Mouse (Mus musculus): ENCODE data around the gene Gm21992. TPM values are rescaled to one million over a fixed set of nuclear protein-coding genes. Genes with fewer than 3 reads are reported as not detected.
"Not testable (repeated sequence)": the region's sequence is repeated elsewhere in the genome, so short reads cannot be mapped to it uniquely, and the experiment has no call there.

Gm21992 gene
- polyA plus RNA-seq, 1 experiment, result 28.7 TPM

DNA sequence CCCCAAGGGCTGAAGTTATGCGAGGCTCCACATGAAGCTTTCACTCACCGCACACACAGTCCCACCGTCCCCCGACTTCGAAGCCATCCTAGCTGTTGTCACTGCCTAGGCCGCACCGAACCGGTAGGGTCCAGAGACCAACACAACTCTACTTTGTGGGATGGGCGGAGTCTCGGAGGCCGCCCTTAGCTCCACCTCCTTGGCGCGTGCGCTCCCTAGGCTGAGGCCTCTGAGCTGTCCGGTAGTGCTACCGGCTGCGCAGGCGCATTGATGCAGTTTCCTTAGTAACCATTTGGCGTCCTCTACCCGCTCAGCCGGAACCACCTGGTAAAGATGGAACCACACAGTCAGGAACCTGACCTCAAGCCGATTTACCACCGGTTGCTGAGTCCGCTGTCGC, 27.7 kb upstream of the Gm21992 start, which contains the start of the genes Ccs and Ccdc87:
Ccs (minus strand) TSS at position 184 of the 400 bp plus-strand sequence.
Ccdc87 (plus strand) TSS at position 218 of the 400 bp plus-strand sequence.
- peak; percentile 97 for DNase-seq (ENCODE audit: low read depth)
- TF ChIP-seq CTCF (IDR thresholded peaks at IDR 0.05; ENCODE audit: borderline replicate concordance, extremely low read depth, insufficient read depth, insufficient read length), result peak; percentile 3; the same call in 1 of the 2 replicates
- TF ChIP-seq POLR2A (IDR thresholded peaks at IDR 0.05; ENCODE audit: borderline replicate concordance, extremely low read depth, insufficient read depth, insufficient read length, poor library complexity, severe bottlenecking), result no peak

DNA sequence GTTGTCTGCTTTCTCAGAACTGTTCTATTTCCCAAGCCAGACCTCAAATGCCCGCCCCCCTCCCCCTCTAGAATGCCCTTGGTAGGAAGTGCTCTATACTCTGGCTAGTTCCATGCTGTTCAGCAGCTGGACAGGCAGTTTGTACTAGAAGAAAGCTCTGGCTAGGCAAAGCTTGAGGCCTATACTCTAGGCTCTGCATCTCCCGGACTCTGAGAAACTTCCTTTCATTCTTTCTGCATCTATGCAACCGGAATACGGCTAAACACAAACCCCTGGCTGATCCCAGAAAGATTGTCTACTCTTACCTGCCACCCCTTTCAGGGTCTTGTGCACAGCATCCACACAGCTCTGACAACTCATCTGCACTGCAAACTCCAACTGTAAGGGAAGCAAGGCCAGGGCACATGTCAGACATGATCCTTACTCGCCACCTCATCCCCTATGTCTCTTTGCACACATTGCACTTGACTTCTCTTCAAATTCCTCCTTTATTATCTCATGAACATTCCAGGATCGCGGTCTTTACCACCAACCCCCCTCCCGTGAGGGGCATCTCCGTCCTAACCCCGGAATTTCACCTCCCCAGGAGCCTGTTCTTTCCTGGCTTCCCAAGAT, 27.2 kb upstream of the Gm21992 start:
- DNase-seq (ENCODE audit: low read depth), result no peak
- TF ChIP-seq POLR2A (IDR thresholded peaks at IDR 0.05; ENCODE audit: borderline replicate concordance, extremely low read depth, insufficient read depth, insufficient read length, poor library complexity, severe bottlenecking) (no peak), CTCF (IDR thresholded peaks at IDR 0.05; ENCODE audit: borderline replicate concordance, extremely low read depth, insufficient read depth, insufficient read length) (no peak)

DNA sequence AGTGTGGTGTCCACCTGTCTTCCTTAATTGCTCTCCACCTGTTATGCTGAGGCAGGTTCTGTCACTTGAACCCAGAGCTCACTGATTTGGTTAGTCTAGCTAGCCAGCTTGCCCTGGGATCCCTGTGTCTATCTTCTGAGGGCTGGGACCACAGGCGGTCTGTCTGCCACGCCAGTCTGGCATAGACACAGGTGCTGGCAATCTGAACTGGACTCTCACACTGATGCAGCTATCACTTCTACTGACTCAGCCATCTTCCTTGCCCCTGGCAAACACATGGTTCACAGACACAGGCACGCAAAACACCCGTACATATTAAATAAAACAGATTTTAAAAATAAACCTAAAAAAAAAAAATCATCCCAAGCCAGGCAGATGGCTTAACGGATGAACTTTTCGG, 25.6 kb upstream of the Gm21992 start:
- DNase-seq (ENCODE audit: low read depth), result no peak
- TF ChIP-seq POLR2A (IDR thresholded peaks at IDR 0.05; ENCODE audit: borderline replicate concordance, extremely low read depth, insufficient read depth, insufficient read length, poor library complexity, severe bottlenecking) (no peak), CTCF (IDR thresholded peaks at IDR 0.05; ENCODE audit: borderline replicate concordance, extremely low read depth, insufficient read depth, insufficient read length) (no peak)

DNA sequence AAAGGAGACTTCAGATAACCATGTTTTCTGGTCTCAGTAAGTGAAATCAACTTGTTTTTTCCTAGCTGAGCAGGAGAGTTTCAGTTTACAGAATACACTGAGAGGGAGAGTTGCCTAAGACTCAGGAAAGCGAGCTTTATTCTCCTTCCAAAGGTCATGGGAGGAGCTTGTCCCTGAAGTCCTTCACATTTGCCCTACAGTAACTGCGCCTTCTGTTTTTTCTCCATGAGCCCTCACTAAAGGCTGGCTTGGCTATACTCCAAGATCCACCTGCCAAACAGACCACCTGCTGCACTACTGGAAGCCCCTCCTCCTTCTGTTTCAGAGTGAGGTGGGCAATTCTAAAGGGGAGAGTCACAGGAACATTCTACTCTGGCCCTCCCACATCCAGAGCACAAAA, 24.7 kb upstream of the Gm21992 start:
- TF ChIP-seq POLR2A (IDR thresholded peaks at IDR 0.05; ENCODE audit: borderline replicate concordance, extremely low read depth, insufficient read depth, insufficient read length, poor library complexity, severe bottlenecking) (no peak), CTCF (IDR thresholded peaks at IDR 0.05; ENCODE audit: borderline replicate concordance, extremely low read depth, insufficient read depth, insufficient read length) (no peak)
- no peak for DNase-seq (ENCODE audit: low read depth)

DNA sequence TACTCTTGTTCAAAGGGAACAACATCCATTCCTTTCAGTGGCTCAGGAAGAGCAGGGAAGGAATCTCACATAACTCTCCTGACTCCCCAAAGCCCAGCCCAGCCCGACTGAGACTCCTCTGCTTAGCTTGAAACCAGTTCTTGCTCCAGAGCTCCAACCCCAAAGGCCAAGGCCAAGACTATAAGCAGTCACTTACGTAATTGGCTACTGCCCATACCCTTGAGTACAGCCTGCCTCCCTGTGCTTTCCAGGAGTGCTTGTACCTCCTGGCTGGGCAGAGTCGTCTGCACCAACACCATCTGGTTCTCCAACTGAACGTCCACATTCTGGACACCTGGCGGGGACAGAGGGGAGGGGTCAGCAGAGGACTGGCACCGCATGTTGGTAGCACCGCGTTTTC, 22.6 kb upstream of the Gm21992 start:
- DNase-seq (ENCODE audit: low read depth), result no peak
- TF ChIP-seq POLR2A (IDR thresholded peaks at IDR 0.05; ENCODE audit: borderline replicate concordance, extremely low read depth, insufficient read depth, insufficient read length, poor library complexity, severe bottlenecking), result no peak
- TF ChIP-seq CTCF (IDR thresholded peaks at IDR 0.05; ENCODE audit: borderline replicate concordance, extremely low read depth, insufficient read depth, insufficient read length), result no peak

DNA sequence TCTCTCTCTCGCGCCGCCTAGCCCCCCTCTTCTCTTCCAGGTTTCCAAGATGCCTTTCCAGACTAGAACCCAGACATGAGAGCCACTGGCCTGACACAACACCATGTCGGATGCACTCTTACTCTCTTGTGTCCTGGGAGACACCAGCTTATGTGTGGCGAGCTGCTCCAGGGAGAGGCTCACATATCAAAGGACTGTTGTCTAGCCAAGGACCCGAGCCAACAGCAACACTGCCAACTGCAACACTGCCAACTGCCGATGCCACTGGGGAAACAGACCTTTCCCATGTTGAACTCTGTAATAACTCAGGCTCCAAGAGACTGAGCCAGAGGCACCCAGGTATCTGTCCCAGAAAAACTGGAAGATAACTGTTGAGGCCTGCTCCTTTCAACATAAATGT, 17.7 kb upstream of the Gm21992 start:
- peak; percentile 71 for DNase-seq (ENCODE audit: low read depth)
- TF ChIP-seq CTCF (IDR thresholded peaks at IDR 0.05; ENCODE audit: borderline replicate concordance, extremely low read depth, insufficient read depth, insufficient read length), result no peak
- no peak for TF ChIP-seq POLR2A (IDR thresholded peaks at IDR 0.05; ENCODE audit: borderline replicate concordance, extremely low read depth, insufficient read depth, insufficient read length, poor library complexity, severe bottlenecking)

DNA sequence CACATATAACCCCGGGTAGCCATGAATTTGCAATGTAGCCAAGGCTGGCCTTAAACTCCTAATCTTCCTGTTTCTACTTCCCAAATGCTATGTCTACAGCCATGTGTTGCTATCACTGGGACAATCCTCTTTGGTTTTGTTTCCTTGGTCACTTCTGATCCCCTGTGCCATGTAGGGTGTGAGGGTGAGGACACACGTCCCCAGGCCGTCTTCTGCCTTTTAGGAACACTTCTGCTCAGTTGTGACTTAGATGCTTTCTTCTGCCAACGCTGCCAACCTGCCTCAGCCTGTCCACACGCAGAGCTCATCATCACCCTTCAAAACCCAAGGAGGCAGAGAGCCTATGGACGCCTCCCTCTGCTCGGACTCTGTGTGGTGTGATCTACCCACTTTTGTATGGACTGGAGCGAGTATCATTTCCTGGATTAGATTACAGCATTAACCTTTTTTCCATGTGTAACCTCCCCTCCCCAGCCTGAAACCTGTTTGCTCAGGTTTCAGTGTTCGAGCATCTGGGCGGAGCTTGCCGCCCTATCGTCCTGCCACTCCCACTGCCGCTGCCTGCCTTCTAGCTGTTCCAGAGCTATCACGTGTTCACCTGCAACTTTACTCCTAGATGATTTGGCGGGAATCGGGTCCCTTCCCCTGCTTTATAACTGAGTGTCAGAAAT, 17.2 kb upstream of the Gm21992 start:
- DNase-seq (ENCODE audit: low read depth), result no peak
- TF ChIP-seq POLR2A (IDR thresholded peaks at IDR 0.05; ENCODE audit: borderline replicate concordance, extremely low read depth, insufficient read depth, insufficient read length, poor library complexity, severe bottlenecking) (no peak), CTCF (IDR thresholded peaks at IDR 0.05; ENCODE audit: borderline replicate concordance, extremely low read depth, insufficient read depth, insufficient read length) (no peak)

DNA sequence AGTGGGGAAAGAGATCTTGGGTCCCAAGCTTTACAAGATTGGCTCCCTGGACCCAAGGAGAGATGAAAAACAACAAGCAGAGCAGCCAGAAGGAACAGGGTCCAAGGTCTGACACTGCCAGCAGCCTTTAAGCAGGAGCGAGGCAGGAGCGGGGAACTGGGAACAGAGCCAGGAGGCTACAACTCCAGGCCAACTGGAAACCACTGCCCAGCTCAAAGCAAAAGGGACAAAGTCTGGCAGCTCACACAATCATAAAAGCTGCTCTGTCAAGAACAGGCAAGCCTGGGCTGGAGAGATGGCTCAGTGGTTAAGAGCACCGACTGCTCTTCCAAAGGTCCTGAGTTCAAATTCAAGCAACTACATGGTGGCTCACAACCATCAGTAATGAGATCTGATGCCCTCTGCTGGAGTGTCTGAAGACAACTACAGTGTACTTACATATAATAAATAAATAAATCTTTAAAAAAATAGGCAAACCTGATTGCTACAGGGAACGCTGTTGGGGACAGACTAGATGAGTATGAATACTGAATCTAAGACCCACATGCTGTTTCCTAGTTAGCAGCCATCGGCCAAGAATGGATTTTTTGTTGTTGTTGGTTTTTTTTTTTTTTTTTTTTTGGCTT, 9.4 kb upstream of the Gm21992 start:
- DNase-seq (ENCODE audit: low read depth), result peak; percentile 87

DNA sequence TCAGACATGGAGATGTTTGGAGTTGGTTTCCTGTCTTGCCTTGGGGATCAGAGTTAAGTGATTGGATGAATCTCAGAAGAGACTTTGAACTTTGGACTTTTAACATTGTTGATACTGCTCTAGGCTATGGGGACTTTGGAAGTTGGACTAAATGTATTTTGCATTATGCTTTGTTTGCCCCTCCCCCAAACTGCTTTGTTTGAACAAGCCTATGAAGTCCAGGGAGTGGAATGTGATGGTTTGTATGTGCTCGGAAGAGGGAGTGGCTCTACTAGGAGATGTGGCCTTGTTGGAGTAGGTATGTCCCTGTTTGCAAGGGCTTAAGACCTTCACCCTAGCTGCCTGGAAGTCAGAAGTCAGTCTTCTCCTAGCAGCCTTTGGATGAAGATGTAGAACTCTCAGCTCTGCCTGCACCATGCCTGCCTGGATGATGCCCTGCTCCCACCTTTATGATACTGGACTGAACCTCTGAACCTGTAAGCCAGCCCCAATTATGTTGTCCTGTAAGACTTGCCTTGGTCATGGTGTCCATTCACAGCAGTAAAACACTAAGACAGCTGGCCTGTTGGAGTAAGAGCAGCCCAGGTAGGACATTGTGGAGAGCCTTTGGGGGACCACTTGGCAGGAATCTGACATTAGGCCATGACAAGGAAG, 5.9 kb upstream of the Gm21992 start:
- no peak for DNase-seq (ENCODE audit: low read depth)

More for the DNA sequence above, 9.4 kb upstream of the Gm21992 start:
- TF ChIP-seq CTCF (IDR thresholded peaks at IDR 0.05; ENCODE audit: borderline replicate concordance, extremely low read depth, insufficient read depth, insufficient read length) (no peak), POLR2A (IDR thresholded peaks at IDR 0.05; ENCODE audit: borderline replicate concordance, extremely low read depth, insufficient read depth, insufficient read length, poor library complexity, severe bottlenecking) (no peak)

DNA sequence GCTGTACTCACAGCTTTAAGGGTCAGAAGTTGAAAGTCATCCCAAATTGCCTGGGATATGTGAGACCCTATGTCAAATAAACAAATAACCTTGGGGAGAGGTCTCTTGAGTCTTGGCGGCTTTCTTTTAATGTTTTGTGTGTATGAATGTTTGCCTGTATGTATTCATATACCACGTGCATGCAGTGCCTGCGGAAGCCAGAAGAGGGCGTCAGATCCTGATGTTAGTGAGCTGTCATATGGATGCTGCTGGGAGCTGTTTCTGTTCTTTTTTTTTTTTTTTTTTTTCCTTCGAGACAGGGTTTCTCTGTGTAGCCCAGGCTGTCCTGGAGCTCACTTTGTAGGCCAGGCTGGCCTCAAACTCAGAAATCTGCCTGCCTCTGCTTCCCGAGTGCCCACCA, 1.6 kb upstream of the Gm21992 start:
- TF ChIP-seq CTCF (IDR thresholded peaks at IDR 0.05; ENCODE audit: borderline replicate concordance, extremely low read depth, insufficient read depth, insufficient read length) (peak; percentile 29; the same call in 1 of the 2 replicates), POLR2A (IDR thresholded peaks at IDR 0.05; ENCODE audit: borderline replicate concordance, extremely low read depth, insufficient read depth, insufficient read length, poor library complexity, severe bottlenecking) (no peak)
- DNase-seq (ENCODE audit: low read depth), result no peak

More for the DNA sequence above, 5.9 kb upstream of the Gm21992 start:
- TF ChIP-seq POLR2A (IDR thresholded peaks at IDR 0.05; ENCODE audit: borderline replicate concordance, extremely low read depth, insufficient read depth, insufficient read length, poor library complexity, severe bottlenecking) (no peak), CTCF (IDR thresholded peaks at IDR 0.05; ENCODE audit: borderline replicate concordance, extremely low read depth, insufficient read depth, insufficient read length) (no peak)

DNA sequence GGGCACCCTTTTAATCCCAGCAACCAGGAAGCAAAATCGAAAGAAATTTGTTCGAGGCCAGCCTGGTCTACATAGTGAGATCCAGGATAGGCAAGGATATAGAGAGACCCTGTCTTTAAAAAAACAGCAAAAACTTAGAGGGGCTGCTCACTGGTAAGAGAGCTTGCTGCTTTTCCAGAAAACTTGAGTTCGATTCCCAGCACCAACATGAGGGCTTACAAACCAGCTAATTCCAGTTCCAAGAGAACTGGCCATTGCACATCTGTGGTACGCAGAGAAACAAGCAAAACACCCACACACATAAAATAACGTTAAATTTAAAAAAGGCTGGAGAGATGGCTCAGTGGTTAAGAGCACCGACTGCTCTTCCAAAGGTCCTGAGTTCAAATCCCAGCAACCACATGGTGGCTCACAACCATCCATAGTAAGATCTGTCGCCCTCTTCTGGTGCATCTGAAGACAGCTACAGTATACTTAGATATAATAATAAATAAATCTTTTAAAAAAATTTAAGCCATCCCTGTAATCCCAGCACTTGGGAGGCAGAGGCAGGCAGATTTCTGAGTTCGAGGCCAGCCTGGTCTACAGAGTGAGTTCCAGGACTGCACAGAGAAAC, 1.0 kb upstream of the Gm21992 start:
- DNase-seq (ENCODE audit: low read depth), result not testable (repeated sequence)

Data from brain, embryonic 14.5 days (tissue).